9 mouse cellular contexts compared by ENCODE assay signal in genomic region chr19:29803946-29804345, GRCm38 (mm10). TPM values are rescaled to one million over a fixed set of nuclear protein-coding genes. Genes with fewer than 3 reads are reported as not detected.
DNase-seq lines count a peak whose midpoint lies in the region; ATAC-seq and TF ChIP-seq lines count a peak whose summit lies in the region.
"Had no signal": no experiment of that assay in that cellular context is flagged by ENCODE, and none has a peak within 500 bp of the region (broad histone marks: within the 10 kb centered on the region; RNA-seq: fewer than 3 reads in every experiment).

No protein-coding gene starts in this region.

- no peak for ATAC-seq in kidney, embryonic 14.5 days (ENCODE audit: low FRiP score, low TSS enrichment)
- ATAC-seq in embryonic facial prominence, embryonic 11.5 days (replicated peaks; ENCODE audit: insufficient number of reproducible peaks, low FRiP score, low TSS enrichment, low read depth) = no peak
- no peak for ATAC-seq in hindbrain, embryonic 16.5 days
- no peak for ATAC-seq in midbrain, embryonic 15.5 days (replicated peaks)

- H3K4me1 ChIP-seq in kidney, embryonic 14.5 days (ENCODE audit: control insufficient read depth, insufficient read depth, low read length) = peaks cover 12% of the 10 kb centered on the region
- no peaks in the 10 kb centered on the region for H3K4me1 ChIP-seq in embryonic facial prominence, embryonic 11.5 days (ENCODE audit: control insufficient read depth, insufficient read depth, low read length)
- H3K4me1 ChIP-seq in hindbrain, embryonic 16.5 days (ENCODE audit: control insufficient read depth, insufficient read depth, low read depth, low read length) = peaks cover 14% of the 10 kb centered on the region
- H3K4me1 ChIP-seq in midbrain, embryonic 15.5 days = peaks cover 28% of the 10 kb centered on the region
- peaks cover 6% of the 10 kb centered on the region; the same call in 1 of the 2 replicates for H3K4me1 ChIP-seq in kidney, adult 2 months (ENCODE audit: control insufficient read depth, insufficient read depth, low read length)

- H3K27ac ChIP-seq in kidney, embryonic 14.5 days (ENCODE audit: low read depth, low read length) = no peak overlapping the region
- H3K27ac ChIP-seq in embryonic facial prominence, embryonic 11.5 days (replicated peaks; ENCODE audit: low read depth, low read length) = no peak overlapping the region
- H3K27ac ChIP-seq in hindbrain, embryonic 16.5 days (ENCODE audit: low read depth, low read length) = no peak overlapping the region
- H3K27ac ChIP-seq in midbrain, embryonic 15.5 days = no peak overlapping the region
- no peak overlapping the region for H3K27ac ChIP-seq in kidney, adult 2 months (ENCODE audit: insufficient read depth, low read depth, low read length)

- no peak for TF ChIP-seq POLR2A in kidney, adult 2 months (IDR thresholded peaks at IDR 0.05; ENCODE audit: low read depth, low read length)

- peak overlapping the region; percentile 65 for H3K4me2 ChIP-seq in kidney, embryonic 14.5 days (replicated peaks; ENCODE audit: low read depth, low read length)
- H3K4me2 ChIP-seq in embryonic facial prominence, embryonic 11.5 days (ENCODE audit: low read depth, low read length) = no peak overlapping the region
- peak overlapping the region; percentile 58 for H3K4me2 ChIP-seq in hindbrain, embryonic 16.5 days (ENCODE audit: low read length)
- H3K4me2 ChIP-seq in midbrain, embryonic 15.5 days = peak overlapping the region; percentile 96

- peak overlapping the region; percentile 31 for H3K9ac ChIP-seq in kidney, embryonic 14.5 days (ENCODE audit: low read depth, low read length)
- H3K9ac ChIP-seq in embryonic facial prominence, embryonic 11.5 days (replicated peaks; ENCODE audit: low read length) = no peak overlapping the region
- no peak overlapping the region for H3K9ac ChIP-seq in hindbrain, embryonic 16.5 days (ENCODE audit: low read depth, low read length)
- H3K9ac ChIP-seq in midbrain, embryonic 15.5 days = no peak overlapping the region

- no peaks in the 10 kb centered on the region for H3K9me3 ChIP-seq in kidney, embryonic 14.5 days (ENCODE audit: control insufficient read depth, low read length)
- H3K9me3 ChIP-seq in embryonic facial prominence, embryonic 11.5 days (replicated peaks; ENCODE audit: control insufficient read depth, low read length) = no peaks in the 10 kb centered on the region
- H3K9me3 ChIP-seq in hindbrain, embryonic 16.5 days (ENCODE audit: control insufficient read depth, low read length) = no peaks in the 10 kb centered on the region
- H3K9me3 ChIP-seq in midbrain, embryonic 15.5 days = no peaks in the 10 kb centered on the region

- DNase-seq in kidney, adult 8-10 months = no peak
- no peak for DNase-seq in embryonic facial prominence, embryonic 11.5 days (ENCODE audit: low spot score)
- DNase-seq in B cell, adult 2 months = no peak
- no peak for DNase-seq in retina, embryonic 14.5 days (ENCODE audit: low spot score)
- no peak for DNase-seq in kidney, adult 2 months
- DNase-seq: cerebellum, adult 9-10 months had no signal

- no peak for TF ChIP-seq CTCF in kidney, adult 2 months (conservative IDR thresholded peaks at IDR 0.05; ENCODE audit: insufficient read depth, insufficient read length, low read depth, low read length)

- H3K27me3 ChIP-seq in kidney, embryonic 14.5 days (ENCODE audit: control insufficient read depth, insufficient read depth, low read length) = no peaks in the 10 kb centered on the region
- H3K27me3 ChIP-seq in embryonic facial prominence, embryonic 11.5 days (ENCODE audit: control insufficient read depth, insufficient read depth, low read length) = no peaks in the 10 kb centered on the region
- H3K27me3 ChIP-seq in hindbrain, embryonic 16.5 days (replicated peaks; ENCODE audit: control insufficient read depth, insufficient read depth, low read length) = no peaks in the 10 kb centered on the region
- H3K27me3 ChIP-seq in midbrain, embryonic 15.5 days (replicated peaks) = no peaks in the 10 kb centered on the region
- H3K27me3 ChIP-seq in kidney, adult 2 months (replicated peaks; ENCODE audit: control insufficient read depth, insufficient read depth, low read length) = no peaks in the 10 kb centered on the region

- peak overlapping the region; percentile 94 for H3K4me3 ChIP-seq in kidney, embryonic 14.5 days (ENCODE audit: low read length)
- peak overlapping the region; percentile 18 for H3K4me3 ChIP-seq in embryonic facial prominence, embryonic 11.5 days (ENCODE audit: low read depth, low read length)
- peak overlapping the region; percentile 24 for H3K4me3 ChIP-seq in hindbrain, embryonic 16.5 days (ENCODE audit: low read length)
- peak overlapping the region; percentile 28 for H3K4me3 ChIP-seq in midbrain, embryonic 15.5 days
- no peak overlapping the region for H3K4me3 ChIP-seq in kidney, adult 2 months (ENCODE audit: insufficient read depth, low read depth, low read length)

- 33% methylated on average over 3 of the region's 3 CpGs for WGBS in kidney, embryonic 14.5 days
- 58% methylated on average over 3 of the region's 3 CpGs for WGBS in embryonic facial prominence, embryonic 11.5 days
- WGBS in hindbrain, embryonic 16.5 days = 50% methylated on average over 3 of the region's 3 CpGs
- WGBS in midbrain, embryonic 15.5 days = 42% methylated on average over 3 of the region's 3 CpGs
- WGBS in kidney, adult 2 months = 27% methylated on average over 3 of the region's 3 CpGs

- no peaks in the 10 kb centered on the region; the same call in 1 of the 2 replicates for H3K36me3 ChIP-seq in kidney, embryonic 14.5 days (ENCODE audit: control insufficient read depth, insufficient read depth, low read length)
- H3K36me3 ChIP-seq in embryonic facial prominence, embryonic 11.5 days (replicated peaks; ENCODE audit: control insufficient read depth, insufficient read depth, low read depth, low read length) = no peaks in the 10 kb centered on the region
- no peaks in the 10 kb centered on the region for H3K36me3 ChIP-seq in hindbrain, embryonic 16.5 days (ENCODE audit: control insufficient read depth, insufficient read depth, low read length)
- peaks cover under 1% of the 10 kb centered on the region; the same call in 1 of the 2 replicates for H3K36me3 ChIP-seq in midbrain, embryonic 15.5 days (replicated peaks)
- H3K36me3 ChIP-seq in kidney, adult 2 months (ENCODE audit: control insufficient read depth, insufficient read depth, low read length) = no peaks in the 10 kb centered on the region

RNA-seq across cellular contexts. Expression of gene 9930021J03Rik, which starts 1.8 kb away (rescaled TPM):
- 10.5 and 11.5 TPM in 2 replicates for polyA plus RNA-seq in kidney, embryonic 14.5 days (2014; fragmentation: Nextera tagmentation; extraction: Ambion mirVana)
- polyA plus RNA-seq in embryonic facial prominence, embryonic 11.5 days (2014; fragmentation: Nextera tagmentation; extraction: Ambion mirVana) = 8.5 and 9.4 TPM in 2 replicates
- 5.2 and 5.6 TPM in 2 replicates for polyA plus RNA-seq in hindbrain, embryonic 16.5 days (2015; fragmentation: Nextera tagmentation; extraction: Ambion mirVana)
- 6.8 and 7.5 TPM in 2 replicates for polyA plus RNA-seq in midbrain, embryonic 15.5 days (2015; fragmentation: Nextera tagmentation; extraction: Ambion mirVana)
- 7.4 TPM in 2 replicates for polyA plus RNA-seq in kidney, adult 2 months (2012; rRNA removed)

RNA-seq across cellular contexts. Expression of gene Ranbp6, which starts 8.8 kb away (rescaled TPM):
- polyA plus RNA-seq in kidney, embryonic 14.5 days (2014; fragmentation: Nextera tagmentation; extraction: Ambion mirVana) = 10.2 and 22.4 TPM in 2 replicates
- 33.4 and 37.3 TPM in 2 replicates for polyA plus RNA-seq in embryonic facial prominence, embryonic 11.5 days (2014; fragmentation: Nextera tagmentation; extraction: Ambion mirVana)
- 44.9 and 48.7 TPM in 2 replicates for polyA plus RNA-seq in hindbrain, embryonic 16.5 days (2015; fragmentation: Nextera tagmentation; extraction: Ambion mirVana)
- 47.7 and 52.4 TPM in 2 replicates for polyA plus RNA-seq in midbrain, embryonic 15.5 days (2015; fragmentation: Nextera tagmentation; extraction: Ambion mirVana)
- polyA plus RNA-seq in kidney, adult 2 months (2012; rRNA removed) = 1.9 and 2.5 TPM in 2 replicates
